Mouse (Mus musculus): ENCODE measurements around the gene Sez6. TPM values are rescaled to one million over a fixed set of nuclear protein-coding genes. Genes with fewer than 3 reads are reported as not detected.

Gene Sez6
- total RNA-seq, 1 experiment: 0.45 TPM

- no peak overlapping the region for H3K27ac ChIP-seq (ENCODE audit: insufficient read depth, low read depth, low read length, poor library complexity, severe bottlenecking)
- H3K4me3 ChIP-seq (ENCODE audit: insufficient read depth in 1 of 2, low read depth in 1 of 2, low read length in 2 of 2, poor library complexity in 1 of 2, severe bottlenecking in 1 of 2): no peak overlapping the region
- peaks cover 0 to 11% of the 10 kb centered on the region in 2 experiments; a peak in 3 of 4 replicates for H3K4me1 ChIP-seq (ENCODE audit: control insufficient read depth in 2 of 2, insufficient read depth in 2 of 2, low read length in 2 of 2, poor library complexity in 1 of 2)
- H3K36me3 ChIP-seq (ENCODE audit: control insufficient read depth, insufficient read depth, low read length, poor library complexity, severe bottlenecking): no peaks in the 10 kb centered on the region
- TF ChIP-seq ZC3H11A (IDR thresholded peaks at IDR 0.05; ENCODE audit: borderline replicate concordance, low read depth, low read length) (no peak), ZNF384 (IDR thresholded peaks at IDR 0.05; ENCODE audit: low read depth, low read length) (no peak), HCFC1 (IDR thresholded peaks at IDR 0.05; ENCODE audit: borderline replicate concordance, insufficient read depth, low read length) (no peak)
- H3K9me3 ChIP-seq (ENCODE audit: control insufficient read depth, insufficient read depth, low read depth, low read length): no peaks in the 10 kb centered on the region
- in situ Hi-C loops (cut with MboI; ENCODE audit: low sequenced_read_pairs in 2 of 2, unreplicated experiment in 2 of 2): no loop called here
- no peak overlapping the region for H3K9ac ChIP-seq (ENCODE audit: insufficient read depth, low read depth, low read length, poor library complexity, severe bottlenecking)
- no peak for DNase-seq (ENCODE audit: low read depth, low spot score)
Observed at GRCm38 (mm10) chr11:77923285-77923684, 7.3 kb upstream of the Sez6 start.

GRCm38 (mm10) chr11:77925836-77926657 lies 4.6 kb upstream of the Sez6 start:
- Histone ChIP-seq H3K27ac (ENCODE audit: insufficient read depth, low read depth, low read length, poor library complexity, severe bottlenecking) (no peak overlapping the region), H3K4me1 (ENCODE audit: control insufficient read depth in 2 of 2, insufficient read depth in 2 of 2, low read length in 2 of 2, poor library complexity in 1 of 2) (peaks cover 0 to 11% of the 10 kb centered on the region in 2 experiments; a peak in 3 of 4 replicates), H3K9ac (ENCODE audit: insufficient read depth, low read depth, low read length, poor library complexity, severe bottlenecking) (no peak overlapping the region), H3K36me3 (ENCODE audit: control insufficient read depth, insufficient read depth, low read length, poor library complexity, severe bottlenecking) (no peaks in the 10 kb centered on the region), H3K9me3 (ENCODE audit: control insufficient read depth, insufficient read depth, low read depth, low read length) (no peaks in the 10 kb centered on the region), H3K4me3 (ENCODE audit: insufficient read depth in 1 of 2, low read depth in 1 of 2, low read length in 2 of 2, poor library complexity in 1 of 2, severe bottlenecking in 1 of 2) (no peak overlapping the region)
- in situ Hi-C loops (cut with MboI; ENCODE audit: low sequenced_read_pairs in 2 of 2, unreplicated experiment in 2 of 2): no loop called here
- TF ChIP-seq CHD2 (IDR thresholded peaks at IDR 0.05; ENCODE audit: low read depth, low read length) (no peak), MAFK (IDR thresholded peaks at IDR 0.05; ENCODE audit: insufficient read depth, low read depth, low read length) (no peak), ZC3H11A (IDR thresholded peaks at IDR 0.05; ENCODE audit: borderline replicate concordance, low read depth, low read length) (no peak), ZNF384 (IDR thresholded peaks at IDR 0.05; ENCODE audit: low read depth, low read length) (no peak), HCFC1 (IDR thresholded peaks at IDR 0.05; ENCODE audit: borderline replicate concordance, insufficient read depth, low read length) (no peak)
- no peak for DNase-seq (ENCODE audit: low read depth, low spot score)

- Histone ChIP-seq H3K36me3 (ENCODE audit: control insufficient read depth, insufficient read depth, low read length, poor library complexity, severe bottlenecking) (no peaks in the 10 kb centered on the region), H3K4me3 (ENCODE audit: insufficient read depth in 1 of 2, low read depth in 1 of 2, low read length in 2 of 2, poor library complexity in 1 of 2, severe bottlenecking in 1 of 2) (no peak overlapping the region), H3K27ac (ENCODE audit: insufficient read depth, low read depth, low read length, poor library complexity, severe bottlenecking) (no peak overlapping the region), H3K9ac (ENCODE audit: insufficient read depth, low read depth, low read length, poor library complexity, severe bottlenecking) (no peak overlapping the region), H3K9me3 (ENCODE audit: control insufficient read depth, insufficient read depth, low read depth, low read length) (no peaks in the 10 kb centered on the region), H3K4me1 (ENCODE audit: control insufficient read depth in 2 of 2, insufficient read depth in 2 of 2, low read length in 2 of 2, poor library complexity in 1 of 2) (peaks cover 0 to 11% of the 10 kb centered on the region in 2 experiments; a peak in 3 of 4 replicates)
- in situ Hi-C loops (cut with MboI; ENCODE audit: low sequenced_read_pairs in 2 of 2, unreplicated experiment in 2 of 2): no loop called here
- no peak for DNase-seq (ENCODE audit: low read depth, low spot score)
- no peak for TF ChIP-seq MAFK (IDR thresholded peaks at IDR 0.05; ENCODE audit: insufficient read depth, low read depth, low read length)
- TF ChIP-seq CHD2 (IDR thresholded peaks at IDR 0.05; ENCODE audit: low read depth, low read length): no peak
- no peak for TF ChIP-seq ZNF384 (IDR thresholded peaks at IDR 0.05; ENCODE audit: low read depth, low read length)
- TF ChIP-seq HCFC1 (IDR thresholded peaks at IDR 0.05; ENCODE audit: borderline replicate concordance, insufficient read depth, low read length): no peak
- no peak for TF ChIP-seq ZC3H11A (IDR thresholded peaks at IDR 0.05; ENCODE audit: borderline replicate concordance, low read depth, low read length)
Observed at GRCm38 (mm10) chr11:77926666-77927065, 3.9 kb upstream of the Sez6 start.

GRCm38 (mm10) chr11:77927837-77928236 lies 2.8 kb upstream of the Sez6 start:
- Histone ChIP-seq H3K9me3 (ENCODE audit: control insufficient read depth, insufficient read depth, low read depth, low read length) (no peaks in the 10 kb centered on the region), H3K9ac (ENCODE audit: insufficient read depth, low read depth, low read length, poor library complexity, severe bottlenecking) (no peak overlapping the region), H3K27ac (ENCODE audit: insufficient read depth, low read depth, low read length, poor library complexity, severe bottlenecking) (no peak overlapping the region), H3K4me1 (ENCODE audit: control insufficient read depth in 2 of 2, insufficient read depth in 2 of 2, low read length in 2 of 2, poor library complexity in 1 of 2) (peaks cover 2 to 11% of the 10 kb centered on the region in 2 experiments; a peak in 3 of 4 replicates), H3K4me3 (ENCODE audit: insufficient read depth in 1 of 2, low read depth in 1 of 2, low read length in 2 of 2, poor library complexity in 1 of 2, severe bottlenecking in 1 of 2) (no peak overlapping the region), H3K36me3 (ENCODE audit: control insufficient read depth, insufficient read depth, low read length, poor library complexity, severe bottlenecking) (no peaks in the 10 kb centered on the region)
- in situ Hi-C loops (cut with MboI; ENCODE audit: low sequenced_read_pairs in 2 of 2, unreplicated experiment in 2 of 2): no loop called here
- TF ChIP-seq HCFC1 (IDR thresholded peaks at IDR 0.05; ENCODE audit: borderline replicate concordance, insufficient read depth, low read length) (no peak), ZC3H11A (IDR thresholded peaks at IDR 0.05; ENCODE audit: borderline replicate concordance, low read depth, low read length) (no peak), MAFK (IDR thresholded peaks at IDR 0.05; ENCODE audit: insufficient read depth, low read depth, low read length) (no peak), ZNF384 (IDR thresholded peaks at IDR 0.05; ENCODE audit: low read depth, low read length) (no peak), CHD2 (IDR thresholded peaks at IDR 0.05; ENCODE audit: low read depth, low read length) (no peak)
- no peak for DNase-seq (ENCODE audit: low read depth, low spot score)
